Mouse (Mus musculus) neural tube, embryonic 15.5 days (tissue): ENCODE measurements at regions not wholly inside any gene's neighbourhood (a gene's known extent, or its start where the extent isn't known, plus 50 kb on each side); places are given as distances from the start of the nearest gene placed in this dataset.

Experiments used
- ATAC-seq: fragments of 200-750 bp; cut with Nextera tagmentation; 2 replicates; pipeline ENCODE4 v1.8.0; 2017; ENCODE audit warnings: mild to moderate bottlenecking, moderate TSS enrichment, moderate library complexity; ENCODE audit not compliant: low FRiP score
- H3K27ac ChIP-seq: fragments of 300-500 bp; sonication (generic); replicated peaks from 2 replicates; pipeline ENCODE4 v1.5.1; 2015; ENCODE audit warnings: mild to moderate bottlenecking, inconsistent platforms
- H3K27me3 ChIP-seq: fragments of 300-500 bp; sonication (generic); replicated peaks from 2 replicates; pipeline ENCODE4 v1.6.1; 2015; ENCODE audit warnings: inconsistent platforms
- H3K36me3 ChIP-seq: fragments of 300-500 bp; sonication (generic); 2 replicates; pipeline ENCODE4 v1.6.1; 2015; ENCODE audit warnings: inconsistent platforms
- H3K4me1 ChIP-seq: fragments of 300-500 bp; sonication (generic); 2 replicates; pipeline ENCODE4 v1.6.1; 2015; ENCODE audit warnings: inconsistent platforms
- H3K4me2 ChIP-seq: fragments of 300-500 bp; sonication (generic); 2 replicates; pipeline ENCODE4 v1.6.1; 2015; ENCODE audit warnings: inconsistent platforms, mild to moderate bottlenecking, moderate library complexity
- H3K4me3 ChIP-seq: fragments of 300-500 bp; sonication (generic); replicated peaks from 2 replicates; pipeline ENCODE4 v1.5.1; 2015; ENCODE audit warnings: mild to moderate bottlenecking, inconsistent platforms
- H3K9ac ChIP-seq: fragments of 300-500 bp; sonication (generic); replicated peaks from 2 replicates; pipeline ENCODE4 v1.6.1; 2015; ENCODE audit warnings: mild to moderate bottlenecking, inconsistent platforms
- H3K9me3 ChIP-seq: fragments of 300-500 bp; sonication (generic); replicated peaks from 2 replicates; pipeline ENCODE4 v1.6.1; 2016; ENCODE audit warnings: inconsistent platforms
- WGBS: fragments of 180-500 bp; shearing (Covaris S2); methylation state at CpG from one replicate; pipeline ENCODE4 v1.1.7; 2015; ENCODE audit warnings: mixed read lengths; 5-methylcytosine and 5-hydroxymethylcytosine counted together

- 75% methylated on average over 5 of the region's 5 CpGs for WGBS
- ATAC-seq: no peak
- Histone ChIP-seq H3K4me2 (no peak overlapping the region), H3K27ac (no peak overlapping the region), H3K36me3 (no peaks in the 10 kb centered on the region), H3K9me3 (no peaks in the 10 kb centered on the region), H3K9ac (no peak overlapping the region), H3K4me1 (no peaks in the 10 kb centered on the region), H3K27me3 (no peaks in the 10 kb centered on the region), H3K4me3 (no peak overlapping the region)
These were observed 157.4 kb upstream of the Cxcr4 start for GRCm38 (mm10) chr1:128749437-128749994.

- H3K4me1 ChIP-seq: no peaks in the 10 kb centered on the region
- H3K4me2 ChIP-seq: no peak overlapping the region
- no peaks in the 10 kb centered on the region for H3K27me3 ChIP-seq
- no peaks in the 10 kb centered on the region for H3K9me3 ChIP-seq
- no peak overlapping the region for H3K4me3 ChIP-seq
- H3K9ac ChIP-seq: no peak overlapping the region
- no peak for ATAC-seq
- H3K36me3 ChIP-seq: no peaks in the 10 kb centered on the region
- 92% methylated on average over 12 of the region's 12 CpGs for WGBS
- H3K27ac ChIP-seq: no peak overlapping the region
These were observed 155.2 kb upstream of the Cxcr4 start for GRCm38 (mm10) chr1:128747196-128747790.

- Histone ChIP-seq H3K4me2 (no peak overlapping the region), H3K4me1 (no peaks in the 10 kb centered on the region), H3K36me3 (no peaks in the 10 kb centered on the region), H3K9ac (no peak overlapping the region), H3K27me3 (no peaks in the 10 kb centered on the region), H3K27ac (no peak overlapping the region), H3K4me3 (no peak overlapping the region), H3K9me3 (no peaks in the 10 kb centered on the region)
- 75% methylated on average over 3 of the region's 3 CpGs for WGBS
- ATAC-seq: no peak
These were observed 154.4 kb upstream of the Cxcr4 start for GRCm38 (mm10) chr1:128746461-128747009.

GRCm38 (mm10) chr1:128740616-128741015 lies 148.5 kb upstream of the Cxcr4 start:
- no peak overlapping the region for H3K4me2 ChIP-seq
- H3K4me1 ChIP-seq: no peaks in the 10 kb centered on the region
- H3K4me3 ChIP-seq: no peak overlapping the region
- no peaks in the 10 kb centered on the region for H3K27me3 ChIP-seq
- no peaks in the 10 kb centered on the region for H3K9me3 ChIP-seq
- no peak overlapping the region for H3K27ac ChIP-seq
- WGBS: 66% methylated on average over 2 of the region's 2 CpGs
- no peaks in the 10 kb centered on the region for H3K36me3 ChIP-seq
- no peak overlapping the region for H3K9ac ChIP-seq
- ATAC-seq: no peak

GRCm38 (mm10) chr1:128738152-128738551 lies 146.1 kb upstream of the Cxcr4 start:
- ATAC-seq: no peak
- H3K27me3 ChIP-seq: no peaks in the 10 kb centered on the region
- 91% methylated on average over 4 of the region's 4 CpGs for WGBS
- H3K27ac ChIP-seq: no peak overlapping the region
- H3K9ac ChIP-seq: no peak overlapping the region
- no peak overlapping the region for H3K4me2 ChIP-seq
- H3K4me1 ChIP-seq: no peaks in the 10 kb centered on the region
- H3K9me3 ChIP-seq: no peaks in the 10 kb centered on the region
- H3K4me3 ChIP-seq: no peak overlapping the region
- no peaks in the 10 kb centered on the region for H3K36me3 ChIP-seq

- WGBS: 78% methylated on average over 2 of the region's 2 CpGs
- no peak overlapping the region for H3K4me3 ChIP-seq
- no peaks in the 10 kb centered on the region for H3K4me1 ChIP-seq
- no peaks in the 10 kb centered on the region for H3K9me3 ChIP-seq
- H3K27ac ChIP-seq: no peak overlapping the region
- no peak for ATAC-seq
- no peaks in the 10 kb centered on the region for H3K36me3 ChIP-seq
- H3K27me3 ChIP-seq: no peaks in the 10 kb centered on the region
- no peak overlapping the region for H3K4me2 ChIP-seq
- H3K9ac ChIP-seq: no peak overlapping the region
These were observed 142.8 kb upstream of the Cxcr4 start for GRCm38 (mm10) chr1:128734857-128735256.

- Histone ChIP-seq H3K4me2 (no peak overlapping the region), H3K27ac (no peak overlapping the region), H3K4me3 (no peak overlapping the region), H3K9me3 (no peaks in the 10 kb centered on the region), H3K36me3 (no peaks in the 10 kb centered on the region), H3K4me1 (no peaks in the 10 kb centered on the region), H3K9ac (no peak overlapping the region), H3K27me3 (no peaks in the 10 kb centered on the region)
- ATAC-seq: no peak
- WGBS: 85% methylated on average over 3 of the region's 3 CpGs
These were observed 139.4 kb upstream of the Cxcr4 start for GRCm38 (mm10) chr1:128731445-128731844.

- no peaks in the 10 kb centered on the region for H3K36me3 ChIP-seq
- no peak overlapping the region for H3K27ac ChIP-seq
- 81% methylated on average over 6 of the region's 6 CpGs for WGBS
- no peaks in the 10 kb centered on the region for H3K27me3 ChIP-seq
- no peak overlapping the region for H3K4me3 ChIP-seq
- H3K9me3 ChIP-seq: no peaks in the 10 kb centered on the region
- no peaks in the 10 kb centered on the region for H3K4me1 ChIP-seq
- no peak overlapping the region for H3K9ac ChIP-seq
- no peak for ATAC-seq
- no peak overlapping the region for H3K4me2 ChIP-seq
These were observed 132.5 kb upstream of the Cxcr4 start for GRCm38 (mm10) chr1:128724433-128725091.

GRCm38 (mm10) chr1:128723843-128724242 lies 131.8 kb upstream of the Cxcr4 start:
- Histone ChIP-seq H3K27me3 (no peaks in the 10 kb centered on the region), H3K9me3 (no peaks in the 10 kb centered on the region), H3K4me2 (no peak overlapping the region), H3K36me3 (no peaks in the 10 kb centered on the region), H3K9ac (no peak overlapping the region), H3K4me1 (no peaks in the 10 kb centered on the region), H3K27ac (no peak overlapping the region), H3K4me3 (no peak overlapping the region)
- WGBS: 57% methylated on average over 3 of the region's 3 CpGs
- ATAC-seq: no peak

- ATAC-seq: no peak
- H3K4me3 ChIP-seq: no peak overlapping the region
- no peak overlapping the region for H3K27ac ChIP-seq
- no peak overlapping the region for H3K9ac ChIP-seq
- H3K4me2 ChIP-seq: no peak overlapping the region
- no peaks in the 10 kb centered on the region for H3K27me3 ChIP-seq
- no peaks in the 10 kb centered on the region for H3K4me1 ChIP-seq
- no peaks in the 10 kb centered on the region for H3K9me3 ChIP-seq
- H3K36me3 ChIP-seq: no peaks in the 10 kb centered on the region
- WGBS: 85% methylated on average over 2 of the region's 2 CpGs
These were observed 130.0 kb upstream of the Cxcr4 start for GRCm38 (mm10) chr1:128722061-128722471.

GRCm38 (mm10) chr1:128714843-128715242 lies 122.8 kb upstream of the Cxcr4 start:
- H3K4me1 ChIP-seq: no peaks in the 10 kb centered on the region
- H3K4me3 ChIP-seq: no peak overlapping the region
- no peak overlapping the region for H3K4me2 ChIP-seq
- no peaks in the 10 kb centered on the region for H3K9me3 ChIP-seq
- H3K9ac ChIP-seq: no peak overlapping the region
- H3K27ac ChIP-seq: no peak overlapping the region
- ATAC-seq: no peak
- H3K36me3 ChIP-seq: no peaks in the 10 kb centered on the region
- WGBS: 74% methylated on average over 6 of the region's 6 CpGs
- no peaks in the 10 kb centered on the region for H3K27me3 ChIP-seq

GRCm38 (mm10) chr1:128712876-128713275 lies 120.8 kb upstream of the Cxcr4 start:
- Histone ChIP-seq H3K4me1 (no peaks in the 10 kb centered on the region), H3K4me3 (no peak overlapping the region), H3K27me3 (no peaks in the 10 kb centered on the region), H3K9ac (no peak overlapping the region), H3K4me2 (no peak overlapping the region), H3K27ac (no peak overlapping the region), H3K36me3 (no peaks in the 10 kb centered on the region), H3K9me3 (no peaks in the 10 kb centered on the region)
- WGBS: 79% methylated on average over 7 of the region's 7 CpGs
- ATAC-seq: no peak
